Mouse (Mus musculus) lung, postnatal 4 days (tissue): ENCODE results near the gene Ccdc60.
"Not testable (repeated sequence)": the region's sequence is repeated elsewhere in the genome, so short reads cannot be mapped to it uniquely, and the experiment has no call there.

Experiments
- DNase-seq, 2 experiments: peaks; one replicate each; pipeline ENCODE4 v3.0.0; 2021

Ccdc60 gene

DNA sequence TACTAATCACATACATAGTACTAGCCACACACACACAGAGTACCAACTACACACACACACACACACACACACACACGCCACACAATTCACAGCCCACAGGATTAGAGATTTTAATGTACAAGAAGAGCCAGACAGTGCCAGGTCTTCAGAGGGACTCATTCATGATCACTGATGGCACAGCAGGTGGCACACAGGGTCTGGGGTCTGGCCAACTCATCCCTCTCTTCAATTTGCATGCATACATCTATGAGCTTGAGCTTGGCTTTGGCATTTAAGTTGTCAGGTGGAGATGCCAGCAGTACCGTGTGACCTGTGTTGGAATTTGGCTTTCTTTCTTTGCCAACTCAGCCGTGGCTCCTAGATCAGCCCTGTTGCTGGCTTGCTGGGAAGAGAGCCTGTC, 97.2 kb downstream of the Ccdc60 start:
- no peak for DNase-seq

DNA sequence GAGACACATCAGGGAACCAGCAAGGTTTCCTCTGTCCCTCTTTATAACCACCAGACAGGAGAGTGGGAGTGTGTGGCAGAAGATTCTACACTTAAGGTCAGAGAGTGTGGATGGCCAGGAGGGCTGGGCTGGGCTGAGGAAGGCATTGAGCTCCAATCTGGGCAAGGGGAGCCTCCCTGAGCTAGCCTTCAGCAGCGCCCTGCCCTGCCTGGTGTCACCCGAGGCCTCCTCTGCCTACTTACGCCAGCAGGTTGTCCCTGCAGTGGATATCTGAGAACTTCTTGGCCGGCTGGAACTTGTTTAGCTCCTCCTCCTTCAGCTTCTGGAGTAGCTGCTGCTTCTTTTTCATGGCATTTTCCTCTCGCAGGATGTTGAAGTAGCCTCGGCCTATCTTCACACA, 99.0 kb downstream of the Ccdc60 start:
- no peak for DNase-seq

DNA sequence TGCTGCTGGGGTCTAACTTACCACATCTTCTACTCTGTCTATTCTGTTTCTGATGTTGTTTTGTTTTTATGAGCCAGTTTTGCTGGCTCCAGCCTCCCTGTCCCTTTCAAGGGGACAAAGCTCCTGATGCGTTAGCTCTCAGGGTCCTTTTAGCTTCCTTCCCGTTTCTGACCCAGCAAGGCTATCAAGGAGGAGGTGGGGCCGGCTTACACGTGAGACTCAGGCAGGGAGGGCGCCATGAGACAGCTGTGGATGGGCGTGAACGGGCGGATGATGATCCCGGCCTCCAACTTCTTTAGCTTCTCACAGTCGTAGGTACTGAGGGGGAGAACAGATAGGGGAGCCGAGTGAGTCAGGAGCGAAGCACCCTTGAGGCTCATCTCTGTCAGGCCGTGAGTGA, 108.2 kb downstream of the Ccdc60 start:
- DNase-seq: no peak

DNA sequence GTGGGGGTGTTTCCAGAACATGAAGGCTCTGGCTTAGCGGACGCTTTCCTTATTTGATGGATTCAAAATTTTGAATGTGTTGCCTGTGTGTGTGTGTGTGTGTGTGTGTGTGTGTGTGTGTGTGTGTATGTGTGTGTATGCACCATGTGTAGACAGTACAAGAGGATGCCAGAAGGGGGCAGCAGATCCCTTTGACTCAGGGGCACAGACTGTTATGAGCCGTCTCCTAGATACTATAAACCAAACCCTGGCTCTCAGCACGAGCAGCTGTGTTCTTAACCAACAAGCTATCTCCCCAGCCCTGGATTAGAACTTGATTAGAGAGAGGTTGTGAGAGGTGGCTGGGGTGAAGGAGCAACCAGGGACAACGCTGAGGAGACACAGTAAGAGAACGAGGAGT, 117.1 kb downstream of the Ccdc60 start:
- DNase-seq: no peak

DNA sequence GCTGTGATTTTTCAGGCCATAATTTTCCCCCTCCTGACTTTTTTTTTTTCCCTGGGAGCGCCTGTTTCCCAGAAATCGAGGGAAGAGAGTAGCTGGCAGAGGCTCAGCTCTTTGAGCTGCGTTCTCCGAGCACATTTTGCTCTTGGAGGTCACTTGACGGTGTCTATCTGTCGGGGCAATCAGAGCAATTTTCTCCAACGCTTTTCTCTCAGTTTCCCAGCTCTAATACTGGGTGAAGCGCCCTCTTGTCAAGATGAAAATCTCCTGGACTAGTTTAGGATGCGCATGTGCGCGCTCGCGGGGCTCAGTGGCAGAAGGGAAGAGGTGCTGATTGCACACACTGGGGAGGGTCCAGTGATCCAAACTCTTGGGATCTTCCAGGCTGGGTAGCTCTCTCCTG, 121.8 kb downstream of the Ccdc60 start:
- DNase-seq: no peak

DNA sequence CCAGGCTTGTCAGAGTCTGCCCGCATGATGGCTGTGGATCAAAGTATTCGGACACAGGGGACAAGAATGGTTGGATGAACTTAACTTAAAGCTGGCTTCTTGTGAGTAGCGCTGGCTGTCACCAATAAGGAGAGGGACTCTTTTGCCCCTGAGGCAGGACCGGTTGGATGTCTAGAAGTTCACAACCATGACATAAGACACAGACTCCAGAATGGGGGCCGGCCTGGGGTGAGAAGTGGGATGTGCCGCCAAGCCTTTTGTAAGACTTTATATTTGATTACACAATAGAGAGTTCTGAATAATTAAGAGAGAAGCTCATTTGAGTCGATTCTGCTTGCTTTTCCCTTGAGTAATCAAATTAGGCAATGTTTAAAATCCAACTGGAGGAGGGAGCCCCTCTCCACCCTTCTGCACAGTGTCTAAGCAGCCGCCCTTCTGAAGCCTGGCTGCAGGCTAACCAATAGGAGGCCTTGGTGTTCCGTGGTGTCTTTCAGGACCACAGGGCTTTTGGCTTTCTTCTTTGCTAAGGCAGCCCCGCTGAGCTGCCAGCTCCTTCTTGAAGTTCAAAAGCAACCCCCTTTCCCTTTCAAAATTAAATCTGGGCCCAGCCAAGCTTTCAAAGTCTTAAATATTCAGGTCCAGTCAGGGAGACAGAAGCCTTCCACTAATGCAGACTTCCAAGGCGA, 123.4 kb downstream of the Ccdc60 start:
- DNase-seq: no peak

DNA sequence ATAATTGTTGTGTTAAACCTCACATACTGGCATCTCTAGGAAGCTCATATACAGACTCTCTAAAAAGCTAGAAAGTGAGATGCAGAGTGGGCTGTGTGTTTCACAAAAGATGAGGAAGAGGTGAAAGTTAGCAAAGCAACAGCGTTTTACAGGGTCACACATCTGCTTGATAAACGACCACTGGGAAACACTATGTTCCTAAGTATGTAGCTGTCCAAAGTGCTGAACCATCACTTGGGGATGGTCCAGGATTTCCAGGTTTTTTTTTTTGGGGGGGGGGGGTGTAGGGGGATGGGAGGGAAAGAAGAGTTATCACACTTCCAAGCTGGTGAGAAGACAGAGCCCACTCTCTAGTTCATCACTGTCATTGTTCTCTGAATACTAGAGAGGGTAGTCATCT, 134.0 kb downstream of the Ccdc60 start:
- no peak for DNase-seq

DNA sequence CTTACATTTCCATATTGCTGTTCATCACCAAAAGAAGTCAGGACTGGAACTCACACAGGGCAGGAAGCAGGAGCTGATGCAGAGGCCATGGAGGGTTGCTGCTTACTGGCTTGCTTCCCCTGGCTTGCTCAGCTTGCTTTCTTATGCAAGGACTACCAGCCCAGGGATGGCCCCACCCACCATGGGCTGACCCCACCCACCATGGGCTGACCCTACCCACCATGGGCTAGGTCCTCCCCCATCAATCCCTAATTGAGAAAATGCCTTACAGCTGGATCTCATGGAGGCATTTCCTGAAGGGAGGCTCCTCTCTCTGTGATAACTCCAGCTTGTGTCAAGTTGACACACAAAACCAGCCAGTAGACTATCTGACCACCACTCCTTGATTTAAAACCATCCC, 142.3 kb downstream of the Ccdc60 start:
- DNase-seq: not testable (repeated sequence)

DNA sequence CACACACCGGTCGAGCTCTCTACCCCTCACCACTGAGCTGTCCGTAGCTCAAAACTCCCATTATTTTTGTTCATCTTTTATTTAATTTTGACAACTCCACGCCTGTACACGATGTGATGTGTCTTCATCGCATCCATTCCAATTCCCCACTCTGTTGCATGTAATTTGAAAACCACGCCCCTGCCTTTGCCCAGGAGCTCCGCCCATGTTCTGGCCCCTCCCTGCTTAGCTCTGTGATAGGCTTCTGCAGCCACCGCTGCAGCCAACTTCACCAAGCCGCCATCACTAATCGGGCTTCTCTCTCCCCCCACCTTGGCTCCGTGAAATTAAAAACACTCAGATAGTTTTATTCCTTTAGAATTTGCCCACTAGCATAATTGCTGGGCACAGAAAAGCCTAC, 144.1 kb downstream of the Ccdc60 start:
- no peak for DNase-seq

DNA sequence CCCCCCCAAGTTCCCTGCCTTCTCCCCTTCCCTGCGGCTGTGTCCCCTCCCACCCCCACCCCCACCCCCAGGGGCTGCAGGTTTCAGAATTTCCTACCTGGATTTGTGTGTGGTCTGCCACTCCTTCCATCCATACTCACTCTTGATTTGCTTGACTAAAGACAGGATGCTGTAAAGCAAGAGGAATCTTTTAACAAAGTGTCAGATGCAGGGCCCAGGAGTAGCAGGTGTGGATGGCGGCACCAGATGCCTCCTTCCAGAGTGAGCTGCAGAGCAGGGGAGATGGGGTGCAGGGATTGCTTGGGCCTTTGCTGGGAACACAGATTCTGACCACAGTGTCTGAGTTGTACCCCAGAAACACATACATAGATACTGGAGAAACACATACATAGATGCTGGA, 148.1 kb downstream of the Ccdc60 start:
- DNase-seq: no peak

DNA sequence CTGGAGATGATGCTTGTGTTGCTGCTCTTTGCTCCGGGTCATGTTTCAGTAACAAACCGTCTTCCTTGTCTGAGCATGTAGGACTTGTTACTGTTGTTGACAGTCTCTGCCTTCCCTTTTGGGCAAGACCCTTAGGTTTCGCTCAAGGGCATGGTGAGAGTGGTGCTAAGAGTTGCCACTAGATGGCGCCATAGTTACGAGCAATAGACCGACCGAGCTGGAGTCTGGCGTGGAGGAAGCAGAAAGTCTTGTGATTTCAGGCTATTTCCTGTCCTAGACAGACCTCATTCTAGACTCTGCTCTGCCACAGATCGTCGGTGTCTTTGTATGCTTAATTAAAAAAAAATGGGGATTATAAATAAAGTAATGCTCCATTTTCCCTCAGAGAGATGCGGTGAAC, 165.4 kb downstream of the Ccdc60 start:
- DNase-seq: peak; percentile 73 to 80

DNA sequence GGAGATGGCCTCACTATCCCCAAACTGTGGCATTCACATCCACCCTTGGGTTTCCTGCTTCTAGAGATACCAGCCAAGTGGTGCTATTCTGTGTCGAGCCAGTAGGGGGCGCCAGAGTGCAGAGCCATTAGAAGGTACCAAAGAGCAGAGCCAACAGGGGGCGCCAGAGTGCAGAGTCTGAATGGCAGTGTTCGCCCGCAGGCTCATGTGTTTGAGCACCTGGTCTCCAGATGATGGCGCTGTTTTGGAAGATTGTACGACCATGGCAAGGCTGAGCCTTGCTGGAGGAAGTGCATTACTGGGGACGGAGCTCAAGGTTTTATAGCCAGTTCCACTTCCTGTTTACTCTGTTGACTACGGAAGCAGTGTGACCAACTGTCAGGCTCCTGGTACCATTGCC, 172.2 kb downstream of the Ccdc60 start:
- DNase-seq: peak; percentile 39 to 42

DNA sequence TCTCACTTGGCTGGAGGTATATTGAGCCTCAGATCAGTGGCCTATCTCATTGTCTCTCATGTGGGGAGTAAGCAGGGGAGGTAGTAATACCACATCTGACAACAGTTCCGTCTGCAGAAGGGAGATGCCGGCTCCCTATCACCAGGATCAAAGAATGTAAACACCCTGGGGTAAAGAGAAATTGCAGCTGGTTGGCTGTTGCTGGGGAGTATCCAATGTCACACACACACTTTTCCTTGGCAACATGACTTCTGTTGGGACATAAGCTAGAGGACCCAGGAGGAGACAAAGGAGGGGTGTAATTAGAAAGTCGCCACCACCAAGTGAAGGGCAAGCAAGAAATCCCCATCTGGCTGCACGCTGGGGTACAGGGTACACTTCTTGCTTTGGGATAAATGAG, 172.7 kb downstream of the Ccdc60 start:
- peak in 1 of 2 experiments; percentile 36 for DNase-seq

DNA sequence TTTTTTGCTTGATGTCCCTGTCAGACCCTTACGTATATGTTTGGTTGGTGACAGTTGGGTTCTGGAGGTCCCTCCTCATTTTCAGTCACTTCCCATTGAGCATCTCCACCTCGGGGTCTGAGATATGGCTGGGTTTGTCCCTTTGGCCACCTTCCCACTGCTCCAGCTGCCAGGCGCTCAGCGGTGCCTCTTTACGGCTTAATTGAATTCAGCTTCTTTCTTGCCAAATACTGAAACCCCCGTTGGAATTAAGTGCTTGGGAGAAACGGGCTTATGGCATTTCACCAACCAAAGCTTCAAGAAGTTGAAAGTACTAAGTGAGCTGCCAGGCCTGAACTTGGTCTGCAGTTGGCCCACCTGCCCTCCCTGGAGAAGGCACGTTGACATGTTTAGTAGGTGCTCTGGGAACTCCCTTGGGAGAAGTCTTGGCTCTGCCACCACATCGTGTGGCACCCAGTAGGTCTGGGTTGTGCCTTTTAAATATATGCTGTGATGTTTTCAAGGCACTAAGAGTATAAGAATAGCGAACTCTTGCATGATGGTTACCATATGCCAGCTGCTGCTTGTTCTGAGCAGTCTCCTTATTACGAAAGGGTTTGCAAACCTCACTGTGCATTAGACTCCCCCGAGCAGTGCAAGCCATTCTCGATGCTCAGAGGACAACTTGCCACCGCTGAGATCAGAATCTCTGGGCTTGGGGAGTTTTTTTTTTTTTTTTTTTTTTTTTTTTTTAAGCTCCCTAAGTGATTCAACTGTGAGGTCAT, 173.5 kb downstream of the Ccdc60 start:
- peak; percentile 28 to 81 for DNase-seq

DNA sequence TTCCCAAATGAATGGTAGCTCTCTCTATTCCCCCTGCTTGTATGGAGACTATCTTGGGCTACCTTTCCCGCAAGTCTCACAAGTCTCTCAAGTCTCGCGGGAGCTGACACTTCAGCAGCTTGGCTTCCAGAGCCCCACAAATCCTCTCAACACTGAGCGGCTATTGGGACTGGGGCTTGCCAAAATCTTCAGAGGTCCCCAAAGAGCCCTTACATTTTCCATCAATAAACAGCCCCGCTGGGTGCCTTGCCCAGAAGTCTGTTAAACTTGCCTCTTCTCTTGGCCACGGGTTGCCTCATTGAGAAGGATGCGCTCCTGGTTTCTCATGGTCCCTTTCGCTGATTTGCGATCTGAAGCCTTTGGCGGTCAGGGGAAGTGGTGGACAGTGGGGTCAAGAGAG, 180.1 kb downstream of the Ccdc60 start:
- DNase-seq: no peak

DNA sequence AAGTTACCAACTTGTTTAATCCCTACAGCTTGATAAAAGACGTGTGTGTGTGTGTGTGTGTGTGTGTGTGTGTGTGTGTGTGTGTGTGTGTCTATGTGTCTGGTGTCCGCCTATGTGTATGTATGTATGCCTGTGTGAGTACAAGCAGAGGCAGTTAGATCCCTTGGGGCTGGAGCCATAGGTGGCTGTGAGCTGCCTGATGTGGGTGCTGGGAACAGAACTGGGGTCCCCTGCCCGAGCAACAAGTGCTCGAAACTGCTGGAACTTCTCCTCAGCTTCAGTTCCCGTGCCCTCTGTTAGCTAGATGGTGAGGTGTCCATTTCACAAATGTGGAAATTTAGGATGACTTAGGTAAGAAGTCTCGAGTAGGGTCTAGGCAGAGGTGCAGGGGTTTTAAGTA, 204.6 kb downstream of the Ccdc60 start:
- no peak for DNase-seq

DNA sequence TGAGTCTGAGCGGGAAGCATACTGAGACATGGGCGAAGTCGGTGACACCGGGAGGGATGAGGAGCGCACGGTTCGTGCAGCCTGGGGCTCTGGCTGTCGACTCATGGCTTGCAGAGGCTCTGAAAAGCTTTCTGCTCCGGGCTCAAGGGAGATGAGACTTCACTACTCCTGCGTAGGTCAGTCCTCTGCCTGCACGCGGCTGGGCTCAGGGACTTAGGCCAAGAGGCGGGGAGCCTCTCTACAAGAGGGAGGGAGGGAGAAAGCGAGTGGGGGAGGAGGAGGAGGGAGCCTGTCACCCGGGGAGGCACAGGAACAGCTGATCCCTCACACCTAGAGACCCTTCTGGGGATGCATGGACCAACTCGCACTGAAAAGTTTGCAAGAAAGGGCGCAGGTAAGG, 205.7 kb downstream of the Ccdc60 start, which contains the start of gene Tmem233:
TSS of gene Tmem233 (minus strand) at position 164 of the 400 bp plus-strand sequence.
- peak; percentile 13 to 50 for DNase-seq

DNA sequence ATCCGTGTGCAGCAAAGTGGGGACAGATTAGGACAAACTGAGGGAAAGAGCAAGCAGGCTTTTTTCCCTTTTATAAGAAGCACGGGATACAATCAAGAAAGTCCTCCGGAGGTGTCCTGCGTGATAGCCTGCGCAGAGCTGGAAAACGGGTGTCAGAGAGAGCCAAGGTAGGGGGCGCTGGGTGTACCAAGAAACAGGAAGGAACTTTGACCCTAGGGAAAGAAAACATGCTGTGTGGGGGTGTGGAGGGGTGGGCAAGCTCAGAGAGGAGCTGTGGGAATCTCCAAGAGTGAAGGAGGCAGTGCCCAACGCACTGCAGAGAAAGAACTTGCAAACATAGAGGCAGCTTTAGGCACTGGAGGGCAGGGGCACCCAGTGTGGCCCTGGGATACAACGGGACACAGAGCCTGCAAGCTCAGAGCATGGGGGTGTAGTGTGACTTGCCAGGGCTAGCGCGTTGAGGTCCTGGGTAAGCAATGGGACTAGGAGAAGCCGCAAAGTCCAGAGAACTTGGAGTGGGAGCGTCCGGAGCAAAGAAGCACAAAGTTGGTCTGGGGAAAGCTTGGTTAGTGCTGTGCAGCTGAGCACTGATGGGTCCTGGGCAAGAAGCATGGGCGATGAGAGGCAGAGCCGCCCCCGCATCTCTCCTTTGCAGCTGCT, 206.4 kb downstream of the Ccdc60 start:
- no peak for DNase-seq

DNA sequence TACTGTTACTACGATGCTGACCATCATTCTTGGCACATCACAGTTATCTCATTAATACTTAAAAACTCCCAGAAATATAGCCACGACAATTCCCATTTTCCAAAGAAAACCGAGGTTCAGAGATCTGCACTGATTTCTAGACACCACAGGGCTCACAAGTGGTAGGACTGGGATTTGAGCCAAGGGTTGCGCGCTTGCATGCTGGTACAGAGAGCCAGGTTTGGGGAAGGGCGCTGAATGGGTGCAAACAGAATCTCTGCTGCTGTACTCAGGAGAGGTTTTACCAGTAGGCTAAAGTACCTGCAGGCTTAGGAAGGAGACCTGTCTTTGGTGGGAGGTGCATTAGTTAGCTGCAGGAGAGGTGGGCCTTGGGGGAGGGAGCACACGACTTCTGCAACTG, 207.2 kb downstream of the Ccdc60 start:
- DNase-seq: no peak

DNA sequence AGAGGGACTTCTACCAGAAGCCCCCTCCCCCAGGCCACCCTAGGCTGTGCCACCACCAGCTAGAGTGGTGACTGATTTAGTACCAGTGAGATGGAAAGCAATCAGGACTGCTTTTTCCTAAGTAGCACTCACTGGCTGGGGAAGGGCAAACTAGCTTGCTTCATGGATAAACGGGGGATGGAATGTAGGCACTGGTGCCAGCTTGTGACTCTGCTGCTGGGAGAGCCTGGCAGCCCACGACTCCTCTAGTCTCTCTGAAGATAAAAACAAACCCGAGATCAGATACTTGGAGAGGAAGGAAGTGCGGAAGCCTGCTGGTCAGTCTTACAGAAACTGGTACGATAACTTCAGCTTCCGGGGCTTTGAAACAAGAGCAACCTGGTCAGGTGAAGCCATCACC, 208.0 kb downstream of the Ccdc60 start:
- DNase-seq: no peak
